Mouse (Mus musculus) induced T-regulatory cell, adult 2 months (primary cell): ENCODE measurements at regions not wholly inside any gene's neighbourhood (a gene's known extent, or its start where the extent isn't known, plus 50 kb on each side); places are given as distances from the start of the nearest gene placed in this dataset.

Experiments used
- DNase-seq: peaks from one replicate; pipeline ENCODE4 v3.0.0-alpha.2; 2012; ENCODE audit warnings: low read depth

DNA sequence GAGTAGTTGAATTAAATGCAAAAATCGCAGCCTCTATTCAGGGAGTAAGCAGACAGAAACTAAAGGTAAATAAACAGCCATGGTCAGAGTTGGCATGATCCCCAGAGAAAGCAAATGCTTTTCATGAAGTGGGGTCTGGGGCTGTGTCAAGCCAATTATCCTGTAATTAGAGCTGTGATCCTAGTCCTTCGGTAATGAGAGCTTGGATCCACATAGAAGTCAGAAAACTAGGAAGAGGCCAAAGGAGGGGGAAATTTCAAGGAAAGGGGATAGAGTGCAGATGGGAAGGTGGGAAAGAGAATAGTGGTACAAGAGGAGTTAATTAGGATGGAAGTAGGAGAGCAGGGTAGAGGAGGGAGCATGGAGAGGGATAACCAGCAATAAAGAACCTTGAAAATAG lies 809.3 kb downstream of the Epha4 start:
- no peak for DNase-seq

DNA sequence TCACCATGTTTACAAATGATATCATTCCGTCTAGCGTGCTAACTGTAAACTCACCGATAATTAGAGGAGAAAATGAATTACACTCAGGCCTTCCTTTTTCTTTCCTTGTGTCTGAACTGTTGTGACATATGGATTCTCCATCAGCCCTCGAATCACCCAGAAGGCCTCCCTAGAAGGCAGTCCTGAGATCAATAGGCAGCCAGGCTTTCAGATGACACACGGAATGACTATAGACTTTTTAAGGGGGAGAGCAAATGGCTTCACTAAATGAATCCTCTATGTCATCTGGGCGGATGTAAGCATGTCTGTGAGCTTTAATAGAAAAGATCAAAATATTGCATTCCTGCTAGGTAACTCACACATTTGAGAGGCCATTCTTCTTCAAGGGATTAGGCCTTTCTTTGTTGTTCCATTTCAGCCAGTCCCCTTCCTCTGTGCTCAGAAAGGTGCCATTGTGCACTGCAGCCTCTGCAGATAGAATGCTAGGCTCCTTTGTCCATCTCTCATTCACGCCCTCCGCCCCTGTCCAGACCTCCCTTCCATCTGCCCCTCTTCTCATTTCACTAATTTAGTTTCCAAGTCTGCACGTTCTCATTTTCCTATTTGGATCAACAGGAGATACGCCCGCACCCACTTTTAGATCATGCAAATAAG lies 797.1 kb downstream of the Epha4 start:
- no peak for DNase-seq

DNA sequence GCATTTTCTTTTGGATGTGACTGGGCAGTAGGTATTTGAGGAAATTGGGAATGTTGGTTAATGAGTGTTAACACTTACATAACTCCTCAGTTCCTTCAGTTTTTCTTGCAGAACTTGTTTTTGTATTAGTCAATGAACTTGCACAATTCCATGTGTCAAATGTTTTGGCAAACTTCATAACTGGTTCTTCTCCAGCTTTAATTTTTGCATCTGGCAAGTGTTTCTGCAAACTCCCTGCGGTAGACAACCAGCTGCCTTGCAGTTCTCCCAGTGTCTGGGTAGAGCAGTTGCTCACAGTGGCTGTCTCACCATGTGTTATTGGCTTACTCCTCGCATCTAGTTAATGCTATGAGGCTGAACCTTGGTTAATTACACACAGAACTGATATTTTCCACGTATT lies 790.4 kb downstream of the Epha4 start:
- DNase-seq, result no peak

DNA sequence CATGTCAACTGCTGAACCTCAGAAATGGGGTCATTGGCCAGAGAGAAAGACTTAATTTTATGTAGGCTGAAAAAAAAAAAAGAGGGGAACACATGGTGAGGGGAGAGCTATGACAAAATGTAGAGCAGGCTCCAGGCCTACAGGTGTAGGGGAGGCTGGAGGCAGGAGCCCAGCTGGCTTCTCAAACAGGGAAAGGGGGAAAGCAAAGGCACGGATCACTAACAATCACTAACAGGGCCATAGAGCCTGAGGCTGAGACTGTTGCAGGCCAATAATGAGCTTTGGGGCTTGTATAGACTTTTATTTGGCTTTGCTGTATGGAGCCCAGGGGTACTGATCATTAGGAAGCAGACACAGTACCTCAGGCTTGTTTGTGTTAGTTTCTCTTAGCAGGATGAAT lies 777.9 kb downstream of the Epha4 start:
- DNase-seq, result no peak

DNA sequence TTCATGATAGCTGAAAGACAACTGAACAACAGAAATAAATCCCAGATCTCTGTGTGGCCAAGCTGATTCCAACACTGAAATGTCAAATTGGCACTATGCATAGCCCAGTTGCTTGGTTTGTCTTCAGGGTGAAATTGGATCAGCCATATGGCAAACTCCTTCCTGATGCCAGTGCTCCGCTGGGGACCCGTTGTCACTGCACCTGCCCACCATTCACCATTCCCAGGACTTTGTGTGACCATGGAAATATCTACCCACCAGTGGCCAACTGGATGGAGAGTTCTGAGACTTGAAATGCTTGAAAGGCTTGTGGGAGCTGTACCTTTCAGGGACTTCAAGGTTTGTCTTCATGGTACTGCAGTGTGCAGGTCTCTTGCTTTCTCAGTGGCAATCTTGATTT lies 777.2 kb downstream of the Epha4 start:
- no peak for DNase-seq

DNA sequence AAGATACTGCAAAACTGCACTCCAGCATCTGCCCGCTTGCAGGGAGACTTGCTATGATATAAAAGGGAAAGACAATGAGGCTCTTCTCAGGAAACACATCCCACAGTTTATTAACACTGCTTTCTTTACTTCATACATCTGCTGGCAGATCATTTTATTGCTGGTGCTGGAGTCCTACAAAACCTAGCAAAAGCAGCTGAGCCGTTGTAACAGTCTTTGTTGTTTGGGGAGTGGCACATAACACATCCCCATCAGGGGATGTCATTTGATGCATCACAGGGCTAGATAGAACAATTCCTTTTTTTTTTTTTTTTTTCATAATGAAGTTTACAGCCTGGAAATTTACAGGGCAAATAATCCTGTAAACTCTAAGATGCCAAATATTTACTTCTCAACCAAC lies 742.2 kb downstream of the Epha4 start:
- DNase-seq, result no peak

DNA sequence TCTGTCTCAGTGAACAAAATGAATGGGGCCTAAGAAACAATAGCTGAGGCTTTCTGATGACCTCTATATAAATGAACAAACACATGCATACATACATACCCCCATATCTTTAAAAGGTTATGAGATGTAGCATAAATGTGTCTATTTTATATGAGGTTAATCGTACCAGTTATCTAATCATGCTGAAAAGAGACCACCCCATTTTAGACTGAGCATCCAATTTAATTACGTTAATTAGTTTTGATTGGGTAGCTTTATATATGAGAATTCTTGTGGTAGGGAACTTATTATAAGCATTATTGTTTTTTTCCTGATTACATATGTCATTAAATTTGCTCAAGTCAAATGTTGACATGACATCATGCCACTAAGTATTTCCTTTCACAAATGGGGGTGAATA lies 728.0 kb downstream of the Epha4 start:
- DNase-seq, result no peak

DNA sequence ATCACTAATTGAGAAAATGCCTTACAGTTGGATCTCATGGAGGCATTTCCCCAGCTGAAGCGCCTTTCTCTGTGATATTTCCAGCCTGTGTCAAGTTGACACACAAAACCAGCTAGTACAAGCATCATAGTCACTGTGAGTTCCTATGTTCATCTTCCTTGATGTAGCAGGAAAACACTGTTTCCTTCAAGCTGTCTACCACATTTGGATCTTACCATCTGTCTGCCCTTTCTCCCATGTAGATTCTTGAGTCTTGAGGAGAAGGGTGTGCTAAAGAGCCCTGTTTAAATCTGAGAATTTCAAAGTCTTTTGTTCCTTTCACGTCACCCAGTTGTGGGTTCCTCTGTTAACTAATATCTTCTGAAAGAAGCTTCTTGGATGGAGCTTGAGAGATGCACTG lies 721.5 kb downstream of the Epha4 start:
- DNase-seq, result no peak

DNA sequence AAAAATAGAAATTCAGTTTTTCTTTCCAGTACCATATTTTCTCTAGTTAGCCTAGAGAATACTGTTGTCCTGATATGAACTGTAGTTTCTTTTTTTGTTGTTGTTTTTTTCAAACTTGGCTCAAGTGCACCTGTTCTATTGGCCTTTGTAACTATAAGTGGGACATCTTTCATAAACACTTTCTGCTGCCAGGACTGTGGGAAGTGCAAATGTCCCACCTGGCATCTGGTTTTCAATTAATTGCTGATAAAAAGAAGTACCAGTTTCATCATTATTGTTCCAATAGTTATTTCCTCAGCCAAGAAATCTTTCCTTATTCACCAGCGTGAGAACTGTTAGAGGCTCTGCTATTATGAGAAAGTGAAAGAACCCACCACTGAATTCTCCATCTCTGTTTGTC lies 695.0 kb downstream of the Epha4 start:
- DNase-seq, result no peak

DNA sequence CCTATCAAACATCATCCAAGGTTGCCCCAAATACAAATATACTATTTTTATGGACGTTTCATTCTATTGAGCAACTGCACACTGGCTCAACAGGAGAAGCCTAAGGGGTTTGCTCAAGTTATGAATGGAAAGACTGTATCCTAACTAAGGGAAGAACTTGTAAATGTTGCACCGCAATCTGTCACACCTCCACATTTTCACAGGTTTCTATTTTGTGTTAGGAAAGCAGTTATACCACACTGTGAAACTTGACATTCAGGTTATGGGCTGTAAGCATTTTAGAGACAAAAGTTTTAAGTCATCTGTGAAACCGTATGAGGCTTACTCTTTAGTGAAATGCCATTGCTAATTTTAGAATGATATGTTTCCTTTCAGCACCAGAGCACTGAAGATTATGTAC lies 693.3 kb downstream of the Epha4 start:
- no peak for DNase-seq

DNA sequence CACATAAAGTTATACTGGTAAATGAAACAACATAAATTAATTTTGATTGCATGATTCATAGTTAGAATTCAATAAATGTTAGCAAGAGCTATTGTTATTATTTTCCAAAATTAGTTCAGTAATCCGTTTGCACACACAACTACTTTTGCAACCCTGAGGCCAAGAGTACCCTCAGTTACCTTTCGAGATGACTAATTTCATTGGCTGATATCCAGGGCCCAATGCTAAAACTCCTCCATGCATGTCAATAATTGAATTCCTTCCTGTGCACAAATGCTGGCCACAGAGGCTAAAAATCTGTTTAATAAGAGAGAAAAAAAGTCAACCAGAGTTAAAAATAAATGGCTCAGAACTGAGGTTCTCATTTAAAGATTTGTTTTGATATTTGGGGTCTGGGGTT lies 685.2 kb downstream of the Epha4 start:
- DNase-seq, result no peak

DNA sequence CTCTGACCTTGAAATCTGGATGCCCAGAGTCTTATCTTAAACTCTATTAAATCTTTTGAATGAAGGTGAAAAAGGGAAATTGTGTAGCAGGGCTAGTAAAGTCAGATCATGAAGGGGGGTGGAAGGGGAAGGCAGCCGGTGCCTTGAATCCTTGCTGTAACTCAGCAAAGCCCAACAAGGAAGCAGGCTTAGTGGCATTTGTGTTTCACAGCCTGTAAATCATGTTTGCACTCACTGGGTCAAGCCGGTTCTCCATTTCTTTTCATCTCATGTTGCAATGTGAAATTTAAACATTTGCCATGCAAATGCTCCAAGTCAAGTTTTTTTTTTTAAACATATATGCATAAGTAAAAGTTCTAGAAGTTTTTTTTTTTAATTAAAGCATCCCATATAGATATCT lies 682.6 kb downstream of the Epha4 start:
- DNase-seq, result no peak

DNA sequence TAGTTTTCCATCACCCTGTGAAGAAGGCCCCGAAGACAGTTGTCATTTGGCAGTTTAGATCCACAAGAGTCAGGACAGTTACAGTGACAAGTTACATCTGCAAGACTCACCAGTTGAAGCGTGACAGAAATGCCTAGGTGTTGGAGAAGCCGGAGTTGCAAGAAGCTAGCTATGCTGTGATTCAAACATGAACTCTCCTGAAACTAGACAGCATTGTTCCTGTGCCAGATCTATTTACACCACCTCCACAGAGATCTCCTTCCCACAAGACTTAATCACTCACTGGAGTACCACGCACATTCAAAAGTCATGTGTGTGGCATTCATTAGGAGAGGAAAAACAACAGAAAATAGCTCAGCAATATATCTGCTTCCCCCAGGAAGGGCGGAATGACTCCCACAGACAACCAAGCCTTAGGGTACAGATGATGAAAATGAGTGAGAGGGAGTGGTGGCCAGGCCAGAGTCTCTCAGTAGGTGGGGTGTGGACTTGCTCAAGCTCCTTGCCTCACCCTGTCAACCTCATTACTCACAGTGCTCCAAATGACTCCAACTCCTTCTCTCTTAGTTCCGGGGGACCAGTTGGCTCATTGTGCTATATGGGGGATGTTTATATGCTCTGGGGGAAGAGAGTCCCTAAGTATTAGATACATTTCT lies 679.7 kb downstream of the Epha4 start:
- DNase-seq, result no peak

DNA sequence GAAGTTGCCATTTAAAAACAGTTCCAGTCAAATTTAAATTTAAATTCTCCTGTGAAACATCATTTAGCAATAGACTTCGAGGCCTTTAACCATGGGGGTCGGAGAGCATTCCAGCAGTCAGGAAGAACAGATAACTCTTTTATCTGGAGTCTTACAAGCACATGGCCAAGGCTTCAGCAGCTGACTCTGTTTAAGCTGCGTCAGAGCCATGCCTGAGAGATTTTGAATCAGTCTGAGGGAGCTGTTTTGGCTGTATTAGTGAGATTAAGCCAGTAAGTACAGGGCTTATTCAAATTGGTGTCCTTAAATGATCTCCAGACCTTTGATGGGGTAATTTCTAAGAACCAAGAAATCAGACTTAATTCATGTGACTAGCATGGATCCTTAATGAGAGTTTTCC lies 665.5 kb downstream of the Epha4 start:
- no peak for DNase-seq

DNA sequence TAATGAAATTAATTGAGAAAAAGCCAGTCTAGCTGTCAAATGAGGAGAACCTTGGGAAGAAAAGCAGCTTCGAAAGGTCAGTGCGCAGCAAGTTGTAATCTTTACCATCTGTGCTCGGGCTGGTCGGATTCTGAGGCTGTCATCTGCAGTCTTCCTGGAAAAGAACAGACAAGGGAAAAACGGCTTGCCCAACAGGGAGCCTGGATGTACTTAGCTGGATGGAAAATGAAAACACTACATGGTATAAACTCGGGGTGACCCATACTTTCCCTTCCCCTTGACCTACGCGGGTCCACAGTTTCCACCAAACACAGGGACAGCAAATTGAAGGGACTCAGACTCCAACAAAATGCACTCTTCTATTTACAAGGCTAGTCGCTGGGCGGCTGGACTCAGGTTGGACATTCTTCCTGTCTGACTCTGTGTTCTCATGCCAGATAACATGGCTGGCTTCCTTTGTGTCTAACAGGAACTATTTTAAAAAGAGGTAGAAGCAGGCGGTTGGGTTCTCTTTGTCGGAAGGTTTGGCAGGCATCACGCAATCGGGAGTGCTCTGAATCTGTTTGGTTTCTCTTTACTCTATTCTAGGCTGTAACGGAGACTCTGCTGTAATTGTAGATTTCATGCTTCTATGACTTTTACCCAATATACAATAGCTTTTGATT lies 648.5 kb downstream of the Epha4 start:
- DNase-seq, result no peak

DNA sequence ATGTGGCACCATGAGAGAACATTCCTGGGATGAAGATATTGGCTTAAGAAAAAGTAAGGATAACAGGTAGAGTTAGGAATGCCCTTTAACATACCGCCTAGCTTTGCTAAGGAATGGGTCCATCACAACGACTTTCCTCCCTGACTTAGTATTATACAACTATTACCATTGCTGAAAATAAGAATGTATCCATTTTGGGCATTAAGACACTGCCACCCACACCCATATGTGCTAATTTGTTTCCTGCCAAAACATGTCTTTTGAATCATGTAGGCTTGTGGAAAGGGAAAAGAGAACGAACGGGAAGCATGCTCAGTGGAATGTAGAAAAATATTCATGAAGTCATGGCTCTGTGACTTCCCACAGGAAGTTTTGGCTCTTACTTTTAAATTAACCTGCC lies 641.7 kb downstream of the Epha4 start:
- no peak for DNase-seq

DNA sequence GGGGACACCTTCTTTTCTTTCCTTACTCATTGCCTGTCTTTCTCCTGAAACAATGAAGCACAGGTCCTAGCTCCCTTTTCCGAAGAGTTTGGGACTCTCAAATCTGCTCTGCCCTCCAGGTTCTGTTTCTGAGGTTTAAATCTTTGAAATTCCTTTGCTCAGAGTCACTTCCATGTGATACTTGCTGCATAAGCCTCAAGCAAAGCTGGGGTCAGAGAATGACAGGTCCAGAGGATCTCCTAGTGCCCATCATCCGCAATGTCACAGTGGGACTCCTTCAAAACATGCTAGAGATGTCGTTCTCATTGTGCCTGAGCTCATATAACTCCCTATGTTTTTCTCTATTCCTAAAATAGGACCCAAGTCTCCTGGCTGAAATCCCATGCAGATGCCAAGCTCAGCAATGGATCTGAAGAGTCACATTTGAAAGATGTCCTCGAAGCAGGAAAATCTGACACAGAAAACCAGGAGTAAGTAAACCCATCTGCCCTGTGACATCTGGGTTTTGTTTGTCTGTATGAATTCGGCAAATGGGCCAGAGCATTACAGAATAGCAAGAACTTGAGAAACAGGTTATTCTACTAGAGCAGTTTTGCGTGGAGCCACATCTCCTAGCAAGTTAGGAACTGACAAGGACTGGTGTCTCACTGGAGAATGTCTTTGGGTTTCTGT lies 634.6 kb downstream of the Epha4 start:
- DNase-seq, result no peak

DNA sequence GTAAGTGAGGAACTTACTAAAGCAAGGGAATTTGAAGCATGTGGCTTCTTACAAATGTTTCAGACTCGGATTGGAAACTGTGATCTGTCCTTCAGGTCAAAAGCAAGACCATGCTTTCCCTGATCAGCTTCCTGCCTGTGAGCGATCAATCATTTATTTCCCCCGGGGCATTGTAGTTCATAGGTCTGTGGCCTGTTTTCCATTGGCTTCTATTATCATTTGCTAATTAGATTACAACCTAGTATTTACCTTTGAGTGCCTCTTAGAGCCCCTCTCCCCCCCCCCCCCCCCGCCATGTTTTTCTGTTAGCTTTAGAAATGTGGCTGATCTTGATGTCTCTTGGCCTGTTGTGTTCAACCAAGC lies 634.1 kb downstream of the Epha4 start:
- DNase-seq, result no peak

DNA sequence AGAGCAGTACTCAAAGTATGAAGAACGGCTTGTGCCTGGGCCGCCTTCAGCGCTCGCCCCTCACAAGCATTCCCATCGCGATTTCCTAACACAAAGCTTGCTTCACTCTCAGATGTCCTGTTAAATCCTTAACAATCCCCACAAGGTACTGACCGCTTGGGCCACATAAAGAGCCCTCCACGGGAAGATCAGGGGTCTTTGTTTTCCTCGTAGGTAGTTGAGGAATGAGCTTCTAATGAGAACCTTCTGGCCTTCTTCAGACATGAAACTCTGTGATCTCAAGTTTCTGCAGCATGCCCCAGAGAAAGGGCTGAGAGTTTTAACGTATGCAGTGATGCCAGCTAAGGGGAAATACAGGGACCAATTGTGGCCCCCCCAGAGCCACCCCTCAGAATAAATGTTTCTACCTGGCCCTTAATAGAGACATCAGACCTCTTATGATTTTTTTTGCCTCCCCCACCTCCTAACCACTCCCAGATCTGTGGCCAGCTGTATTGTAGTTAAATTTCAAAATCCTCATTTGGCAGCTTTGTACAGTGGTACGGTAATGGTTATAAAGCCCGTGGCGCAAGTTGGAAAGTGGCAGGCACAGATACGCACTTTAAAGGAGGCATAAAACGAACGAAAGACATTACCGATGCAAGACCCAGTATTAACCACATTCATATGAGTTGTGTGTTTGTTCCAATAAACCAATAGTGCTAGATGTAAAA lies 618.6 kb downstream of the Epha4 start:
- DNase-seq, result no peak

DNA sequence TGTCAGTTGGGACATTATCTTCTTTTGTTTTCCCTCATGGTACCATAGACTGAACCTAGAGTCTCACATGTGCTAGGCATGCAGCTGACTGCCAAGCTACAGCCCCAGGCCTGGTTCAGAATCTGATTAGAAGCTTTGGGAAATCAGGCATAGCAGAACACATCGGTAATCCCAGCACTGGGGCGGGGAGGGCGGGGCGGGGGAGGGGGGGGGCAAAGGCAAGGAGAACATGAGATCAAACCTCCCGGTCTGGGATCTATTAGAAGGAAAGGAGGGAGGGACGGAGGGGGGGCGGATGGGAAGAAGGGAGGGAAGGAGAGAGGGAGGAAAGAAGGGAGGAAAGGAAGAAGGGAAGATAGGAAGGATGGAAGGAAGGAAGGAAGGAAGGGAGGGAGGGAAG lies 617.5 kb downstream of the Epha4 start:
- DNase-seq, result no peak

DNA sequence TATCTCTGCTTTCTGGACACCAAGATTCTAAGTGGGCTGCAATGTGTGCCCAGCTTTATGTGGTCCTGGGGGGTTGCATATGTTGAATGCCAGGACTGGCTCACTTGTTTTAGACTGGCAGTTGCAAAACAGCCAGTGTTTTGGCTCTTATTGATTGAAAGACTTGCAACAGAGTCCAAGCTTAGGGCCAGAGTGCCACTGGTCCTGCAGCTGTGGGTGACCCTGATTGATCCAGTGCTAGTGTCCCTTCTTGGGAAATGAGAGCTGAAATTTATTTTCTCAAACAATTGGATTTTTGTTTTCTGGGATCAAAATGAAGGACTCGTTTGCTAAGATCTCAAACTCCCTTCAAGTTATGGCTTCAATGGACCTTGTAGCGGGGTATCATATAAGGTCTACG lies 603.4 kb downstream of the Epha4 start:
- DNase-seq, result no peak

DNA sequence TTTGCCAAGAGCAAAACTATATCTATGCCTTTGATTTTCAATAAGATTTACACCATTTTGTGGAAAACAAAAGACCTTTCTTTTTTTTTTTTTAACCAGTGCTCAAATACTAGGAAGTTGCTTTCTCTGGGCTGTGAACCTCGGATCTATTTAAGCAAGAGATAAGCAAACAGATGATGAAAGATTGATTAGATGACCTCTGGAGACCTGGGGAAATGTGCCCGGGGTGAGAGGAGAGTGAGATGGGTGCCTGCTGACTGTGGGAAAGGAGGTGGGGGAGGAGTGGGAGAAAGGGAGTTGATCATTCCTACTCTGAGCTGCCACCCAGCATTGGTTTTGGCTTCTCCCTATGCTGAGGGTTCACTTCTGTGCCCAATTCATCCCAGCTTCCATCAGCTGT lies 595.3 kb downstream of the Epha4 start:
- no peak for DNase-seq

DNA sequence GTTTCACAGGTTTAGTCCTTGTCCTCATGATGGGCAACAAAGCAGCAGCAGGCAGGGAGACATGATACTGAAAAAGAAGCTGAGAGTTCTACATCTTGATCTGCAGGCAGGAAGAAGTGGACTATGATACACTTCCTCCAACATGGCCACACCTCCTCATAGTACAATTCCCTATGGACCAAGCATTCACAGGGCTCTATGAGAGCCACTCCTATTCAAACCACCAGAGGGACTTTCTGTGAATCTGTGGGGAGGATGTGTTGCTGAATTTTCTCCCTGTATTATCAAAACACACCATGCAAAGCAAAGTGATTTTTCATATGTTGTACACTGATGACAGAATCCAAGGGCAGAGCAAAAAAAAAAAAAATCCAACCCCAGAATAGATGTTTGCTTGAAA lies 594.3 kb downstream of the Epha4 start:
- DNase-seq, result no peak
